Mouse (Mus musculus) CH12F3 (cell line): ENCODE data around the gene Ccn1.

Source experiments
- in situ Hi-C: fragments of 300-500 bp; cut with MboI; formaldehyde crosslinking; loops from 2 replicates; pipeline ENCODE4 v1.14.3; 2020; ENCODE audit warnings: low sequenced_read_pairs

The Ccn1 gene

DNA sequence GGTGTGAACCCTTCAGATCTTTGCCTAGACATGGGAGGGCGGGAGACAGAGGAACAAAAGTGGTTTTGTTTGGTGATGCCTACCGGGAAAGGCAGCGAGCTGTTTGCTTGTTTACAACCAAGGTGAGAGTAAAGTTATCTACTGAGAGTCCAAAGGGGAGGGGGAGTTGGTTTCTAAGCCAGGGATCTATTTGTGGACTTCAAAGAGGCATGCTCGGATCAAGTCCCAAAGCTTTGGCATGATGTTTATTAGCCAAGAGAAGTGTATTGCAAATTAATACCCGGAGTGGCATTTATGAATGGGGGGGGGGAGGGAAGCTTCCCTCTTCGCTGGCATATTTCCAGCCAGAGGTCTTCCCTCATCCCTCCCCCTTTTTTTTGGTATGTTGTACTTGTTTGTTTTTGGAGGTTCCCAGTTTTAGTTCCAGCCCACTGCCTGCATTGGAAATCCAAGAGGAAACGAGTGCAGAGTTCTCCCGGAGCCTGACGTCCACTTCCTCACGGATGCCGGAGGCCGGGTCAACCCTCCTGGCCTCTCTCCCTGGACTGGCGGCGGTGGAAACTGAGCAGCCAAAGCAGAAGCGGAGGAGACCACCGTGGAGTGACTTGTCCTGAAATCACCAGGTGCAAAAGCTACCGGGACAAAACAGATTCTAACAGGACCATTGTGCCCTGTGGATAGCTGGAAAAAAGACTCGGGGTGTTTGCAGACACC, 674 bp upstream of the Ccn1 start:
- in situ Hi-C loops: no loop called here

DNA sequence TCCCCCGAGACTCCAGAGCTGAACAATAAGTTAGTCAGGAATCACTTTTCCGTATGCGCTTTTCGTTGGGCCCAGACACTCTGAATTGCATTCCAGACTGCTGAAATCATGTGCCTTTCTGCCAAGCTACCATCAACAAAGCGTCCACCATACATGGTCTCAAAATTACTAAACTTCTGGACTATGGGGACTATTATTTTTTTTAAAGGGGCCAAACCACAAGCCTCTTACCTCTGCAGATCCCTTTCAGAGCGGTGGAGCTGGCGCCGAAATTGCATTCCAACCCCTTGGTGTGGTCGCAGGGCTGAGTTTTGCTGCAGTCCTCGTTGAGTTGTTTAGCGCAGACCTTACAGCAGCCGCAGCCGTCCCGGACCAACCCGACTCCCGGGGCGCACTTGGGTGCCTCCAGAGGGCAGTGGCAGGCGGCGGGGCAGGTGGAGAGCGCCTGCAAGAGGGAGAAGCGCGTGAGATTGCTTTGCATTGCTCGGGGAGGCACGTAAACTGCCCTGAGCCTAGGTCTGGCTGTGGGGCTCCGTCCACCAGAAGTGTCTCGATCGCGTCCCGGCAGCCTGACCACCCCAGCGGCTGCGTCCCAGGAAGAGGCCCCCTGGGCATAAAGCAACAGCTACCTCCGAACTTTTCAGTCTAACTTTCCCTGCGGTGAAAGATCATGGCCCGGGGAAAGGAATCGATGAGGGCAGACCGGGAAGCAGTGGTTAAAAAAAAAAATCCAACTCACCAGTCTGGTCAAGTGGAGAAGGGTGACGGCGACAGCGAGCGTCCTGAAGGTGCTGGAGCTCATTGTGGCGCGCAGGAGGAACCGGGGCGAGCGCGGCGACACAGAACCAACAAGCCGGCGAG, 560 bp downstream of the Ccn1 start:
- in situ Hi-C loops: no loop called here

DNA sequence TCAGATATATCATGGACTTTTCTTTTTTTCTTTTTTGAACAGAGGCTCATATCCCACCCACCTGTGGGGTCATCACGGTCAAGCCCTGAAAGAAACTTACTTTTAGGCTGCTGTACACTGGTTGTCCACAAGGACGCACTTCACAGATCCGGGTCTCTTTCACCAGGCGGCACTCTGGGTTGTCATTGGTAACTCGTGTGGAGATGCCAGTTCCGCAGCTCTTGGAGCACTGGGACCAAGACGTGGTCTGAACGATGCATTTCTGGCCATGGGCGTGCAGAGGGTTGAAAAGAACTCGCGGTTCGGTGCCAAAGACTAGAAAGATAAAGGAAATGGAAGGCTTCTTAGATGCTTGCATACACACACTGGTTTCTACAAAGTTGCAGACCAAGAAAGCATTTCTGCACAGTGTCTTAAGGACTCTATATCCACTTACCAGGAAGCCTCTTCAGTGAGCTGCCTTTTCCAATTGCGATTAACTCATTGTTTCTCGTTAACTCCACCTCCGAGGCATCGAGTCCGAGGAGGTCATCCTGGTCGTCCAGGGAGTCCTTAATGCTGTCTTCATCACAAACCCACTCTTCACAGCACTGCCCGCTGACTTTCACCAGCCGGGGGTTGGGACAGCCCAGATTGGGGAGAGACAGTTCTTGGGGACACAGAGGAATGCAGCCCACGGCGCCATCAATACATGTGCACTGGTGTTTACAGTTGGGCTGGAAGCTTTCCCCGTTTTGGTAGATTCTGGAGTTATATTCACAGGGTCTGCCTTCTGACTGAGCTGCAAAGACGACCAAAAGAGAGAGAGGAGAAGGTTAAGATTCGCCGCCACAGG, 1.5 kb downstream of the Ccn1 start:
- in situ Hi-C loops: no loop called here

DNA sequence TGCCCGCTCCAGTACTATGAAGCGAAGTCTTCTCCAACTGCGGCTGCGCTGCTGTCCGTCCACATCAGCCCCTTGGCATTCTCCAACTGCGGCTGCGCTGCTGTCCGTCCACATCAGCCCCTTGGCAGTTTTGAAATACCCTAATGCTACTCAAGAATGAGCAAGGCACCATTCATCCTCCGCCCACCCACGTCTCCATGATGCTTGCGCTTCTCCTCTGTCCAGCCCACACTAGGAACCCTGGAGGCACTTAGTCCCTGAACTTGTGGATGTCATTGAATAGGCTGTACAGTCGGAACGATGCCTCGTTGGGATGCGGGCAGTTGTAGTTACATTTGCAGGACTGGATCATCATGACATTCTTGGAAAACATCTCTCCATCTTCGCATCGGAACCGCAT, 2.4 kb downstream of the Ccn1 start:
- in situ Hi-C loops: no loop called here

DNA sequence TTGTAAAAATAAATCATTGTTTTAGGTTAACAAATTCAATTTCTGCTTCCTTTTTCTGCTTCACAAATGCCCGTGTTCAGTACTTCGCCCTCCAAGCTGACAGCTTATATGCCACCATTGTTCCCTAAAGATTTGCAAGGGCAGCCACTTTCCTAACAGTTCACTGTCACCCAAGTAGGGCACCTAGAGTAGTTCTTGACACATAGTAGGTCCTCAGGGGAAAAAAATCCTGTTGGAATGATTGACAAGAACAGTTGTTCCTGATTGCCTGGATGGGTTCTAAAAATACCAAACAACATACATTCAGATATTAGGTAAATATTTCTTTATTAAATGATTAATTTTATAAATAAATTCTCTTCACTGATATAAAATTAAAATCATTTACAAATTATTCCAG, 3.1 kb downstream of the Ccn1 start:
- in situ Hi-C loops: no loop called here

DNA sequence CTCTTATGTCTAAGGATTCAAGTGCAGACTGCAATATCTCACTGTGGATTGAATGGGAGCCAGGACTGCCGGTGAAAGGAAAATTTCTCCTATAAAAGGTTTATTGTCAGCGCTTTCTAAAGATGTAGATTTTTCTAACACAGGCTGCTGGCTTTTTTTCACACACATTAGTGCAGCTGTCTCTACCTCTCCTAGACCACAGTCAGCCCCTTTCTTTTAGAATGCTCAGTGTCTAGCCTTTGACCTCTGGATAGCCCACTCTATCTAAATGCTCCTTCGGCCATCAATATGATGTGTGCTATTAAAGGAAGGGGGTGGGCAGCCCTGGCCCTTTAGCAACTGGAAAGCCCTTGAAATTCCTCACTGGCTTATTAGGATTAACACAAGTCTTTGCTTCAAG, 3.8 kb downstream of the Ccn1 start:
- in situ Hi-C loops: no loop called here

DNA sequence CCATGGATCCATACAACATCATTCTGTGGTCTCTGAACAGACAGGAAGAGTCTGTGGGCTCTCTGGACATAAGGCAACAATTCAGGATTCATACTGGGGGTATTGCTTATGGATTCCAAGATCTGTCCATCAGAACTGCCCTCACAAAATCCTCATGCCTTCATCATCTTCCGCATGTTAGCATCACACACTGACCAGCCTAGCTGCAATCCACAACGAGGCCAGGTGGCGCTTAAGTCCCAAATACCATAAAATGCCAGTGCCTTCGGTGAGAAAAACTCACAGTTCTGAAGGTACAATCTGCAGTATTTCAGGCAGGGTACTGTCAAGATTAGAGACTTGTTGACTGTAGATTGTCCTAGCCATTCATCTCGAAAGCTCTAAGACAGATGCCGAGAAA, 4.3 kb downstream of the Ccn1 start:
- in situ Hi-C loops: no loop called here

DNA sequence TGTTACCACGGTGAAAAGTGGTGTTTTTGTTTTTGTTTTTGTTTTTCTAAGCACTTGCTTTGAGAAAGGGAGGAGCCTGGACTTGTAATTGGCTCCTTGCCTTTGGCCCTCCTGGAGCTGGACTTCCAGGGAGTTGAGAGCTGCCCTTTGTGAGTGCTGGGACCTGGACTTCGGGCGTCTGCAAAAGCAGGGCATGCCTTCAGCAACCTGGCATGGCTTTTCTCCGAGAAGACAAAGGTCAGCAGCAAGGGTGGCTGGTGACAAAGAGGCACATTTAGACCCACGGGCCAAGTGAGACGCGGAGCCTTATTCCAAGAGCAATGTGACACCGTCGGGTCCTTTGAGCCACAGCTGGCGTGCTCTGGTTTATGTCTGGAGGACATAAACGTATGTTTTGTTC, 6.9 kb downstream of the Ccn1 start:
- in situ Hi-C loops: no loop called here

DNA sequence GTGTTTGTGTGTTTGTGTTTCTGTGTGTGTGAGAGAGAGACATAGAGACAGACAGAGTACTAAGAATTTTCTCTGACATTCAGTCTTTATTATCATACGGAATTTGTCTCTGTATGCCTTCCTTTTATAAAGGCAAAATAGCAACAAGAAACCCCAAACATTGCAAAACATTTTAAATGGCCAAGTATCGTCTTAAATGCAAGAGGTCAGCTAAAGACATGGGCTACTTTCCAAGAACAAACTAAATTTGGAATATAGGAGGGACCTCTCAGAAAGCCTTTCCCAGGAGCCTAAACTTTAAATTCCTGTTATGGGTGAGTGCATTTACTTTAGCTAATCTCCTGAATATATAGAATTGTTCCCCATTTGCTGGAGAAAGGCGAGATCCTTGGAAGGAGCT, 7.9 kb downstream of the Ccn1 start:
- in situ Hi-C loops: no loop called here

DNA sequence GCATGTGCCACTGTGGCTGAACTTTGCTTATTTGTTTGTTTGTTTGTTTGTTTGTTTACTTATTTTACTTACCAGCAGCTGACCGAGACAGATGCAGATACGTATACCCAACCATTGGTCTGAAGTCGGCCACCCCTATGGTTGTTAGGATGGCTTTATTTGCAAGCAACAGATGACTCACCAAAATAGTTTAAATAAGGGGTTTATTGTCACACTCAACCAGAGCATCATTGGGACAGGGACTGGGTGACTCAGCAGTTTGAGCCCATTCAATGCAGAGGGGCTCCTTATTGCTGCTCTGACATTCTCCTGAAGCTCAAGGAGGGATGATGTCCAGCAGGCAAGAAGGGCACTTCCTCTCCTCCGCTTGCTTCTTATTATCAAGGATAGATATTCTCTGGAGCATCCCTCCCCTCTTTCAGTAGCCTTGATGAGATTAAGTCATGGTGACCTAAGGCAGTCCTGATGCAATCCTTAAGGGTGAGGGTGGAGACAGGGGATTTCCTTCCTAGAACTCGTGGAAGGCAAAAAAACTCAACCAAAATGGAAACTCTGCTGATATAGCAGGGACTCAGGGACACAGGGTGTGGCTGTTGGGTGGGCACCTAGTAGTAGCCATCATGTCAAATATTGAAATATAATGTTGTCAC, 8.6 kb downstream of the Ccn1 start:
- in situ Hi-C loops: no loop called here

DNA sequence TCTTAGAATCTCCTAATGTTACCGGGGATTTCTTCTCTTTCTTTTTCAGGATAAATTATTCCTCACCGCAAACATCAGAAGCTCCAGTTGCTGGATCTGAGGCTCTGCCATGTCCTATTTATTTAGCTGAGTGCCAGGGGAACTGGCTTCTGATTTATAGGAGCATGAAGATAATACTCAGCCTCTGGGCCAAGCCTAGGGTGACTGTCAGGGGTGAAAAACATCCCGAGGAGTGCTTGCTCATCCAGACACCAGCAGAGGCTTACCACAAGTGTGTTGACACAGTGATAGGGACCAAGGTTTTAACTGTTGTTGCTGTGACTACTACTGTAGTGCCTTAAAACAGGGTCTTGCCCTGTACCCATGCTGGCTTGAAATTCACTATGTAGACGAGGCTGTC, 9.2 kb downstream of the Ccn1 start:
- in situ Hi-C loops: no loop called here

DNA sequence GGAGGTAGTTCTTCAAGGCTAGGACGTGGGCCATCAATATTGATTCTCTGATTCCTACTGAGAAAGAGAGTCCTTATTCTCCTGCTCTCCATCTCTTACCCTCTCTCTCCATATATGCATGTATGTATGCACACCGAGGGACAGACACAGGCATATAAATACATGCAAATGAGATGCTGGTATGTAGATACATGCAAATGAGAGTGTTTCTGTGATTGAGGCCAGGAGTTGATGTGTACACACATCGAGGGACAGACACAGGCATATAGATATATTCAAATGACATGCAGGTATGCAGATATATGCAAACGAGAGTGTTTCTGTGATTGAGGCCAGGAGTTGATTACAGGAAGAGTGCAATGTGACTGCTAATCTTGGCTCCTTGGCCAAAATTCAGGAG, 9.6 kb downstream of the Ccn1 start:
- in situ Hi-C loops: no loop called here

DNA sequence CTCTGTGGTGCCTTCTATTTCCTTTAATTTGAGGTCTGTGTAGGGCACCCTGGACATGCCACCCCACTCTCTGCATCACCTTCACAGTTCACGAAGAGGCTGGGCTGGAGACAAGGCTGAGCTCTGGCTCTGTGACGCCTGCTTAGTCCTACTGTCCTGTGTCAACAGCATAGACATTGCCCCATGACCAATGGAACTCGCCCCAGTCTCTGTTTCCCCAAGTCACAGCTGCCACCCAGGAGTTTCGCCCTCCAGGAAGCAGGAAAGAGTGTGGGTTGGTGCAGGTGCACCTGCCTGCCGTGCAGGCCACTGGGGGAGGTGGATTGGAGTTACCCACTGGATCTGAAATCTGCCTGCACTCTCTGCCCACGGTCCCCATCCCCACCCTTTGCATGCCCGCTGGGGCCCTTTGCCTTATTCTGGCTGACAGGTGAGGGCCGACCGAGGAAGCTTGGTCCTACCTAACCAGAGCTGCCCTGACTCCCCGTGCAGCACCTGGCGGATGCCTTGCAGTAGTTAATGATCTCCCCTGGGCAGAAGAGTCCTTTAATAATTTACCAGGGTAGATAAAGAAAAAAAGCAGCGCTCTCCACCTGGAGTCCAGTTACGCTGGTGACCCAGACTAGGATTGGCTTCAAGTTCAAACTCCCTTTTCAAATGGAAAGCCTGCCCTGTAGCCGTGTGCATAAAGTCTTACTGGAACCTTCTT, 15.6 kb downstream of the Ccn1 start:
- in situ Hi-C loops: no loop called here

DNA sequence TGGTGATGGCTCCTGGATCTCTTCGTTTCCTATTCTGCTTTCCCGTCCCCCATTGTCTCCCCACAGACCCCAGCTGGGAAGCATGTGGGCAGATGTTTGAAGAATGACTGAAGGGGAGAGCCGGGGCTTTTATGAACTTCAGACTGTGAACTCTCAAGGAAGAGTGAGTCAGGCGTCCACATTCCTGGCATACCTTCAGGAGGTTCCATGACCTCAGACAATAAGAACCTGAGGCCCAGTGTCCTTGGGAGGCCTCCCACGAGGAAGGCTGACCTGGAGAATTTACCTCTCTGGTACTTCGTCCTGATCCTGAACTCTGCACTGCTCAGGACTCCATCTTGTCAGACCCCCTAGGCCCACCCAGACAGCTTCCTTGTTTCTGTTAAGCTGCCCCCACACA, 16.9 kb downstream of the Ccn1 start:
- in situ Hi-C loops: no loop called here

DNA sequence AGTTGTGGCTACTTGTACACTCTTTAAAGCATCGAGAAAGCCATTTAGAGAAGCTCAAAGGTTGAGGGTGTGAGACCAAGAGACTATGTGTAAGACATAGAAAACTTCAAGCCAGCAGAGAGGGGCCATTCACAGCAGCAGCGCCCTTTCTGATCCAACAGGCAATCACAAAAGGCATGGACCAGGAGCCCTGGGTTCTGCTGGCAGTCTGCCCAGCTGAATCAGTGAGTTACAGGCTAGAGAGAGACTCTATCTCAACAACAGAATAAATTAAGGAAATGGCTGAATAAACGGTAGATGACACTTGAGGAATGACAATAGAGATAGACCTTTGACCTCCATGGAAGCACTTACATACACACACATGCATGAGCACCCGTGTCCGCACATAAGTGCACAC, 21.1 kb downstream of the Ccn1 start:
- in situ Hi-C loops: no loop called here

DNA sequence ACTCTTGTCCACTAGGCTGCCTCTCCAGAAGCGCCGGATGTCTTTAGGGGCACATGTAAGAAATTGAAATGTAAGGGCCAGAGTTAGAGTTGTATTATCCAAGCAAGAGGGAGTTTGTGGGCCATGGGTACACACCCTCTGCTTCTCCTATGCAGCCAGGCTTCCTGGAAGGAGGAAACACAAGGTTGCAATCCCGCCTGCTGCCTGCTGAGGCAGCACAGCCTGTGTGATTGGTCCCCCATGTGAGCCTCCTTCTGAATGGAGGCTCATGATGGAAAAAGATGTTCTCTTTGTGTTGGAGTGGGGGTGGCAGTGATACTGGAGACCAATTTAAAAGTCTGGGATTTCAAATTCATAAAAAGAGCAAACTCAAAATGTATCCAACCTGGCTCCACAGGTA, 22.0 kb downstream of the Ccn1 start:
- in situ Hi-C loops: no loop called here

DNA sequence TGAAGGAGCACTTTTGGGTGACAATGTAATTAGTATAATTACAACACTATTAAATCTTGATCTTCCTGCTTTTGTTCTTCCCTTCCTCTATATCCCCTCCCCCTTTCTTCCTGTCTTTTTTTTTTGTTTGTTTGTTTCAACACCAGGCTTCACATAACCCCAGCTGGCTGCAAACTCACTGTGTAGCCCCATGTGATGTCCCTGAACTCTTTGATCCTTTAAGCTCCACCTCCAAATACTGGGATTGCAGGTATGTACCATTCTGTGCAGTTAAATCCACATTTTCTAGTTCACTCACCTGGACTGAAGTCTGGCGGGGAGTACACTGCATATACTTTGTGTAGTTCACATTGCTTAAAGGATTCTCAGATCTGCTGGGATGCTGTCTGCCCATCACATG, 23.7 kb downstream of the Ccn1 start:
- in situ Hi-C loops: no loop called here

DNA sequence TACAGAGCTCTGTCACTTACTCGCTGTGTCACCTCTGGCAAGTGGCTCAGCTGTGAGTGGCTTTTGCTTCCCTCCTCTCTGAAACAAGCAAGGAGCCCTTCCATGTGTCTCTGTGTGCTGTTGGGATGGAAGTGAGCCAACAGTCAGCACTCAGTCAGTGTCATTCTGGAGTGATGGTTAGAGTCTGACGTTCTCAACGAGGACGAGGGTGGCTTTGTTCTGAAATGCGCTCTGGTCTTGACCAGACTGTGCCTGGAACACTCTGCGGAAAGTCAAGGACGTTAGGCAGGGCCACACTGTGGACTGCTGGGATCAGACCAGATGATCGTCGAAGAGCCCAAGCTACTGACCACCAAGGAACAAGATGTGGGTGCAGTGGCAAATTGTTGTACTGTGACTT, 24.2 kb downstream of the Ccn1 start:
- in situ Hi-C loops: no loop called here

DNA sequence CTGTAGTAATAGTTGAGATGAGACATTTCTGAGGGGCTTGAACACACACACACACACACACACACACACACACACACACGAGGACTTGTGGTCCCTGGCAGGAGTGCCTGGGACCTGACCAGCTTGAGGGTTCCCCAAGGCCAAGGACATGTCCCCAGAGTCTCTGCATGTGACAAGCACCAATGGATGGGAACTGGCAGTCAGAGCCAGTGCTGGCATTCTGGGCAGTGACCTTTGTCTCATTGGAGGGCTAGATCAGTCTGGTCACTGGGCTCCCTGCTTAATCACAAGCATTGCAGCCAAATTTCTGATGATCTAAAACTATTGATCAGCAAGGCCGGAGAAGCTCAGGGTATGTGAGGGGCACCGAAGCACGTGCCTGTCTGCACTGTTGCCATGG, 25.0 kb downstream of the Ccn1 start:
- in situ Hi-C loops: loop anchor here (25.0 kb wide), 1 partner anchor 288 kb away; the partner anchor contains the start of gene Bcl10

DNA sequence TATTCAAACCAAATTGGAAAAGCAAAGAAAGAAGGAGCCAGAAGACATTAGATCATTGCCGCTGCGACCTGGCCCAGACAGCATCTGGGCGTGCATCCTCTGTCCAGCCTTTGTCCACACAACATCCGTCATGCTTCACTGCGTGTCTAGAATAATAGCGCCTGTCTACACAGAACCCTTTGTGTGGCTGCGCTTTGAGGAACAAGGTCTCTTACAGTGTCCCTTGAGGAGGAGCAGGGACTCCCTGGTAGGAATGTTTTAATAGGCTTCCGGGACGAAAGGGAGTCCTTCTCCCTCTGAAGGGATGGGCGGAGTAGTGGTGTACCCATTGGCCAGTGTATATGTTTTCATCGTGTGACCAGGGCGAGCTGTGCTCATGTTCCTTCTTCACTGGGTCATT, 26.7 kb downstream of the Ccn1 start:
- in situ Hi-C loops: loop anchor here (25.0 kb wide), 1 partner anchor 289 kb away; the partner anchor contains the start of gene Bcl10
